Mouse (Mus musculus) olfactory bulb, adult 2 months (tissue): ENCODE data around the gene Ano8.

Source experiments
- CTCF ChIP-seq: fragments of 200-500 bp; IDR thresholded peaks from 2 replicates; pipeline ENCODE4 v1.5.1; 2012; ENCODE audit warnings: low read depth, mild to moderate bottlenecking, low read length, moderate library complexity; ENCODE audit not compliant: insufficient read depth
- POLR2A ChIP-seq: fragments of 200-500 bp; IDR thresholded peaks from 2 replicates; pipeline ENCODE4 v1.6.1; 2012; ENCODE audit warnings: mild to moderate bottlenecking, low read depth, low read length, moderate library complexity; ENCODE audit not compliant: insufficient read depth

GRCm38 (mm10) chr8:71475702-71476075, 10.1 kb downstream of the Ano8 start:
- TF ChIP-seq CTCF (no peak), POLR2A (no peak)
